Mouse (Mus musculus): ENCODE measurements around the gene Ezh1. TPM values are rescaled to one million over a fixed set of nuclear protein-coding genes. Genes with fewer than 3 reads are reported as not detected.

Gene Ezh1
- polyA plus RNA-seq, 1 experiment from 2014 or later = 20.4 TPM

DNA sequence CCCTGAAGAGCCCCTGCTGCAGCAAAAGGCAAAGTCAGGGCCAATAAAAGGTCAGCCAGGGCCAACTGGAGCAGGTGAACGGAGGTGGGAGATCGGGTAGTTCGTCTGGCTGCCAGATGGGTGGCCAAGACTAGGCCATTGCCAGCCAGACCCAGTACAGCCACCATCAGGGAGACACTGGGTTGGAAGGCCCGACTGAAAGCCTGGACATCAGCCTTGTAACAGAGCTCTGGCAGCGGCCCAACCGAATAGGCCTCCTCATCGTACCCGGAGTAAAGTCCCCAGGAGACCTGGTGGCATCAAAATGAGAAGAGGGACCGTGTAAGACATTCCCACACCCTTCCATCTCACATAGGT is 51.9 kb downstream of the Ezh1 start:
- no peaks in the 10 kb centered on the region for H3K9me3 ChIP-seq
- H3K4me1 ChIP-seq (replicated peaks) = peaks cover 82% of the 10 kb centered on the region
- no peak for ATAC-seq (ENCODE audit: low FRiP score)
- H3K27ac ChIP-seq = peak overlapping the region; percentile 71
- H3K36me3 ChIP-seq = no peaks in the 10 kb centered on the region
- peak overlapping the region; percentile 59 for H3K4me2 ChIP-seq
- H3K27me3 ChIP-seq = peaks cover 66% of the 10 kb centered on the region
- WGBS = 21% methylated on average over 9 of the region's 9 CpGs
- H3K9ac ChIP-seq = peak overlapping the region; percentile 73
- peak overlapping the region; percentile 32 for H3K4me3 ChIP-seq

DNA sequence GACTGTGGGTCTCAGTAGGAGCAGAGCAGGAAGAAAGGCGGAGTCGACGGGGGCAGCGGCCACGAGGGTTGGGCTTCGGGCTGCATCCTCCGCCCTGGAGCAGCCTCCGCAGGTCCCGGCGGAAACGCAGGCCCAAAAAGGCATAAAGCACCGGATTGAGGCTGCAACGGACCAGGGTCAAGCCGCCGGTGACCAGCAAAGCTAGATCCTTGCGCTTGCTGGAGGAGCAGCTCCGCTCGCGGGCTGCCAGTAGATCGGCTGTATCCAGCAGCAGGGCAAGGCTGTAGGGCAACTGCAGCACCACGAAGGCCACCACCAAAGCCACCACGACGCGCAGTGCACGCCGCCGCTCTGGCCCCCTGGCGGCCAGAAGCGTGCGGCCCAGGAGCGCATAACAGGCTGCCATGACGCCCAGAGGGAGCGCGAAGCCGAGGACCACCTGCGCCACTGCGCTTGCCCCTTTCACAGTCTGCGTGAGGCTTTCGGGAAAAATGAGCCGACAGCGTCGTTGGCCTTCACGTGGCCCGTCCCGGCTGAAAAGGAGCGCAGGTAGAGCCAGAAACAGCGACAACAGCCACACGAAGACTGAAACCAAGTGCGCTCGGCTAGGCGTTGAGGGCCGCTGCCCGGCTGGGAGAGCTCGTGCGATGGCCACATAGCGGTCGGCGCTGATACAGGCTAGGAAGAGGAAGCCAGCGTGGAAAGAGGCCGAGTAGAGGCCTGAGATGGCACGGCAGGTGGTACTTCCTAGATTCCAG is 52.5 kb downstream of the Ezh1 start:
- Histone ChIP-seq H3K4me3 (peak overlapping the region; percentile 32), H3K4me2 (peak overlapping the region; percentile 59), H3K27ac (peak overlapping the region; percentile 71), H3K9ac (peak overlapping the region; percentile 73), H3K9me3 (no peaks in the 10 kb centered on the region), H3K27me3 (peaks cover 66% of the 10 kb centered on the region), H3K36me3 (no peaks in the 10 kb centered on the region), H3K4me1 (replicated peaks) (peaks cover 87% of the 10 kb centered on the region)
- ATAC-seq (ENCODE audit: low FRiP score) = peak; percentile 33
- WGBS = under 1% methylated on average over 61 of the region's 61 CpGs

DNA sequence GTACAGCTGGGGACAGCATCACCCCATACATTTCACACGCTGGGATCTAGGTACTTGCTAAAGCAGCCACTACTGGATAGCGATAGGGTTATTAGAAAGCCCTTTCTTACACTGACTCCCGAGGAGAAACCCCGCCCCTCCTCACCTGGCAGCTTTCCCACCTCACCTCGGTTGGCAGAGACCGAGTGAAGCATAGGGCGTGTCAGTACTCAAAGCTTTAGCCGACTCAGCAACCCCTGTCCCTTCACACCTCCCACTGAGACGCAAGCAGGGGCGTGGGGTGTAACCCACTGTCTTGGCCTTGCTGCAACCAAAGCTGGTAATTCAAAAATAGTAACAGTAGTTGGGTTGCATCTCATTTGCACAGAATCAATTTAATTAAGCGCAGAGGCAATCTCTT is 53.2 kb downstream of the Ezh1 start:
- Histone ChIP-seq H3K9ac (peak overlapping the region; percentile 73; the same call in 1 of the 2 replicates), H3K9me3 (no peaks in the 10 kb centered on the region), H3K27ac (no peak overlapping the region), H3K4me1 (replicated peaks) (peaks cover 88% of the 10 kb centered on the region), H3K27me3 (peaks cover 66% of the 10 kb centered on the region), H3K4me3 (peak overlapping the region; percentile 32), H3K4me2 (peak overlapping the region; percentile 59), H3K36me3 (no peaks in the 10 kb centered on the region)
- no peak for ATAC-seq (ENCODE audit: low FRiP score)
- WGBS = 4% methylated on average over 11 of the region's 11 CpGs

DNA sequence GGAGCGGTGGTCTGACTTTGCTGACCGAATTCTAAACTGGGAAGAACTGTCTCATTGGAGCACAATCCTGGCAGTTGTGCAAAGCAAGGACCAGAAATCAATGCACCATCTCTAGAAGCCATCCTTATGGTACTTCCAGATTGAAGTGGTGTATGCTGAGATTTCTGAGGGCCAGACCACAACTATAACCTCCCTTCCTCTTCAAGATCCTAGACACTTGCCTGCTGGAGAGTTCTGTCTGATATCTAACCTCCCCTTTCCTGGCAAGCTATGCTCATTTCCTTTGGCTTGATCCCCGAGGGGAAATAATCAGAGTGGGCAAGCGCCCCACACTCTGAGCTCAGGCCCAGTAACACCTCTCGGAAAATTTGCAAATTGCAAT is 53.8 kb downstream of the Ezh1 start:
- ATAC-seq (ENCODE audit: low FRiP score) = no peak

DNA sequence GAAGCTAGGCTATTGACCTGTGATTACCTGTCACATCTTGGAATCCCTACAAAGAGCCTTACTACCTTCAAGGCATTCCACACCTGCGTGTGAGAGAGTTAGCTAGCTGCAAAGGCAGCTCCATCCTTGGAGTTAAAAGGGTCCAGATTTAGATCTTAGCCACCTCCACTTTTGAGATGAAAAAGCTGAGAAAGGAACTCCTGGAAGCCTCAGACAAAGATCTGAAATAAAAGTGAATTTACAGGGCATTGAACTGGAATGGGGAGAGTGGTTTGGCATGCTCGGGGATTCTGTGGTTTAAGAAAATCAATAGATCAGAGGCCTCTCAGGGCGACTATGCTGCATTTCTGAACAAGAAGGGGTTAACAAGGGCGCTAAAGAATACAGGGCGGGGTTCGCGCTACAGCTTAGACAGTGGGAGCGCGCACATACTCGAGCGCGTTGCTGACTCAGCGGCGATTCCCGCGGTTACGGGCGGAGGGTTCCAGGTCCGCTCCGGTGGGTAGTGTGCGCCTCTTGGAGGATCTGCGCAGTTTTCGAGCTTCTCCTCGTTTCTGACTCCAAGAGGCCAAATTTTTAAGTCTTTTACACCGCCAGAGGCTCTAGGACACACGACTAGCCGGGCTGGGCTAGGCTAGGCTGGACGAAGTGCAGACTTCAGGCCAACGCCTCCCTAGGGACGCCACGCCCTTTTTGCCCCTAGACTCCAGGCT is 54.4 kb downstream of the Ezh1 start:
- peaks cover 66% of the 10 kb centered on the region for H3K27me3 ChIP-seq

More for the DNA sequence above, 53.8 kb downstream of the Ezh1 start:
- H3K4me2 ChIP-seq = peak overlapping the region; percentile 83
- peak overlapping the region; percentile 49 for H3K4me3 ChIP-seq
- peaks cover 6% of the 10 kb centered on the region for H3K36me3 ChIP-seq
- H3K9me3 ChIP-seq = no peaks in the 10 kb centered on the region
- peaks cover 83% of the 10 kb centered on the region for H3K4me1 ChIP-seq (replicated peaks)
- peaks cover 66% of the 10 kb centered on the region for H3K27me3 ChIP-seq
- WGBS = 20% methylated on average over 5 of the region's 5 CpGs
- peak overlapping the region; percentile 89 for H3K27ac ChIP-seq
- H3K9ac ChIP-seq = peak overlapping the region; percentile 69

DNA sequence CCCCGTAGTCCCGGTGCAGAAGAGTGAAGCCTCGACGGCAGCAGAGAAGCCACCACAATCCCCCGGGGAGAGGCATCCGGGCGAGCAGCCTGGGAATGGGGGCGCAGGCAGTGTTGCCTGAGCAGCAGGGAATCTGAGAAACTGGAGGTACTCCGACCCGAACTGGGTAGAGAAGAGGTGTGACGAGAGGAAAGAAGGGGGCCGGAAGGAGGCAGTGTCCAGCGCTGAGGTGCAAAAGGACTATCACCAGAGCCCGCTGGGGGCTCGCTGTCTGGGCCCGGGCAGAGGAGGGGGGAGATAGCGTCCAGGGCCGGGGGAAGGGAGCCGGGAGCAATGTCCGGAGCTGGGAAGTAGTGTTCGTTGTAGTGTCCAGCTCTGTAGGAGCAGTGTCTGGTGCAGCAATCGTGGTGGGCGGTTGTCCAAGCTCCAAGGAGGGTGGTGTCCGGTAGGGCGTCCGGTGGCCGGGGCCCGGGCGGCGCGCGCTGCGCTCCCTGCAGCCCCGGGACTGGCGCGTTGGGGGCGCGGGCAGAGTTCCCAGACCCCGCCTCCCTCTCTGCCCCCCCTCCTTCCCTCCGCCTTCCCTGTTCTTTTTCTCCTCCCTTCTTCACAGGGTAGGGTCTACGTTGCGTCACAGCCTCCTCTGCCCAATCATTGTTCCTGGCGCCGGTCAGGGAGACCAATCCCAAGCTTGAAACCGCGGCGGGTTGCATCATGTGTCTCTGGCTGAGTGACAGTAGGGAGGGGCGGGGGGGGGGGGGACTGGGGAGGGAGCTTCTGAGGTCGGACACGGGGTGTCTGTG is 55.3 kb downstream of the Ezh1 start, which contains the start of gene Plekhh3:
Gene Plekhh3, minus strand, starts transcription at position 541 of the 800 bp plus-strand sequence.
- Histone ChIP-seq H3K4me1 (replicated peaks) (peaks cover 71% of the 10 kb centered on the region), H3K4me2 (peak within 1 kb of the TSS; percentile 91), H3K4me3 (peak within 1 kb of the TSS; percentile 76), H3K9me3 (no peaks in the 10 kb centered on the region), H3K27ac (peak within 1 kb of the TSS; percentile 89), H3K27me3 (peaks cover 69% of the 10 kb centered on the region), H3K36me3 (peaks cover 21% of the 10 kb centered on the region), H3K9ac (peak within 1 kb of the TSS; percentile 83)
- WGBS = under 1% methylated on average over 40 of the region's 50 CpGs
- ATAC-seq (ENCODE audit: low FRiP score) = peak; percentile 96

More for the DNA sequence above, 54.4 kb downstream of the Ezh1 start:
- Histone ChIP-seq H3K9ac (peak overlapping the region; percentile 69), H3K4me3 (peak overlapping the region; percentile 49), H3K9me3 (no peaks in the 10 kb centered on the region), H3K36me3 (peaks cover 12% of the 10 kb centered on the region), H3K27ac (peak overlapping the region; percentile 89), H3K4me1 (replicated peaks) (peaks cover 77% of the 10 kb centered on the region), H3K4me2 (peak overlapping the region; percentile 83)
- WGBS = under 1% methylated on average over 31 of the region's 31 CpGs
- peak; percentile 46 for ATAC-seq (ENCODE audit: low FRiP score)

DNA sequence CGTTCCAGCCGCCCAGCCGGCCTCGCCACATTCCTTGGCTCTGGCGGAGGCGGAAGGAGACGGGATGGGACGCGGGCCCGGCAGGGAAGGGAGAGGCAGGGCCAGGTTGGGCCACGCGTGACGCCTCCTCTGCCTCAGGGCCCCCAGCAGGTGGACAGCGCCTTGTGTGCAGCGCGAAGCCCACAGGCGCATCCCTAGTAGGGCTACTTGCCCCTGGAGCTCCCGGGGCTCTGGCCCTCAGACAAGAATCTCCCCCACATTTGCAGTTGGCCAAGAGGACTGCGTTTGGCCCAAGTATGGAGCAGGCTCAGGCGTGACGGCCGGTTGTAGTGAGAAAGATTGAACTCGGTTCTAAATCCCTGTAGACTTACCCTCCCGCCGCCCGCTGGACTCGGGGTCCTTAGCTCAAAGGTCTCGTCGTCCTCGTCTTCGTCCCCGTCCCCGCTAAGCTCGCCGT is 55.9 kb downstream of the Ezh1 start, which contains the start of gene Cntnap1:
Gene Cntnap1, plus strand, starts transcription at position 170 of the 457 bp plus-strand sequence.
- WGBS = under 1% methylated on average over 35 of the region's 35 CpGs
- peak within 1 kb of the TSS; percentile 91 for H3K4me2 ChIP-seq
- peak within 1 kb of the TSS; percentile 83 for H3K9ac ChIP-seq
- peak within 1 kb of the TSS; percentile 76 for H3K4me3 ChIP-seq
- H3K27me3 ChIP-seq = peaks cover 72% of the 10 kb centered on the region
- no peaks in the 10 kb centered on the region for H3K9me3 ChIP-seq
- H3K4me1 ChIP-seq (replicated peaks) = peaks cover 67% of the 10 kb centered on the region
- peaks cover 24% of the 10 kb centered on the region for H3K36me3 ChIP-seq
- no peak for ATAC-seq (ENCODE audit: low FRiP score)
- peak within 1 kb of the TSS; percentile 87 for H3K27ac ChIP-seq

DNA sequence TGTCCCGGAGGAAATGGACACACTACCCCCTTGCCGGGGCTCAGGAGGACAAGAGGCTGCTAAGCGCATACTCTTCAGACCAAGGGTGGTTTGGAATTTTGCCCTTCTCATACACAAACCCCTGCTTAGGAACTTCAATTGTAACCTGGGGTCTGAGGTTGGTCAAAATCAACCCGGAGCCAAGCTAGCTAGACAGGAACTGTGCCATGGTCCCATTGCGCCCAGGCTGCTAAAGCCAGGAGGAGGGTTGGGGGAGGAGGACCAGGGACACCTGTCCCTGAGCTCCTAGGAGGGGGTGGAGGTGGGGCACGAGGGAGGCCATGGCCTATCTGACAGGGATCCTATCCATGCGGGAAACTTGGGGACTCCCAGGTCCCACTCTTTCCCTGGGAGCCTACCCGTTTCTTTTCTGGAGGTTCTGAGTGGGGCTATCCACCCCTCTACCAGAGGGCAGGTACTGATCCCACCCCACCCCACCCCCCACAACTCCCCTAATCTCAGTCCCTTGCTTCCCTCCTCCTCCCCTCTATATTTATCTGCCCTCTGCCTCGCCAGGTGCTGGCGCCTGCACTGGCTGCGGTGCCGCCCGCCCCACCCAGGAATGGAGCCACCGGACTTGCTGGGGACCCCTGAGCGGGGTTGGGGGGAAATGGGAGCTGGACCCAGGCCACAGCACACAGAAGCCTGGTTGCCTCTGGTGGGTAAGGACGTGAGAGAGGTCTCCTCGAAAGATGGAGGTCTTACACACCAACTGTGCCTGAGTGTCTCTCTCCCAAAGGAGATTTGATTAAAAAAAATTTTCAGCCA is 56.8 kb downstream of the Ezh1 start:
- Histone ChIP-seq H3K4me1 (replicated peaks) (peaks cover 63% of the 10 kb centered on the region), H3K9me3 (no peaks in the 10 kb centered on the region), H3K4me2 (peak overlapping the region; percentile 91), H3K36me3 (peaks cover 31% of the 10 kb centered on the region), H3K27me3 (peaks cover 72% of the 10 kb centered on the region), H3K27ac (no peak overlapping the region), H3K4me3 (peak overlapping the region; percentile 76), H3K9ac (peak overlapping the region; percentile 83)
- 14% methylated on average over 17 of the region's 17 CpGs for WGBS
- no peak for ATAC-seq (ENCODE audit: low FRiP score)

DNA sequence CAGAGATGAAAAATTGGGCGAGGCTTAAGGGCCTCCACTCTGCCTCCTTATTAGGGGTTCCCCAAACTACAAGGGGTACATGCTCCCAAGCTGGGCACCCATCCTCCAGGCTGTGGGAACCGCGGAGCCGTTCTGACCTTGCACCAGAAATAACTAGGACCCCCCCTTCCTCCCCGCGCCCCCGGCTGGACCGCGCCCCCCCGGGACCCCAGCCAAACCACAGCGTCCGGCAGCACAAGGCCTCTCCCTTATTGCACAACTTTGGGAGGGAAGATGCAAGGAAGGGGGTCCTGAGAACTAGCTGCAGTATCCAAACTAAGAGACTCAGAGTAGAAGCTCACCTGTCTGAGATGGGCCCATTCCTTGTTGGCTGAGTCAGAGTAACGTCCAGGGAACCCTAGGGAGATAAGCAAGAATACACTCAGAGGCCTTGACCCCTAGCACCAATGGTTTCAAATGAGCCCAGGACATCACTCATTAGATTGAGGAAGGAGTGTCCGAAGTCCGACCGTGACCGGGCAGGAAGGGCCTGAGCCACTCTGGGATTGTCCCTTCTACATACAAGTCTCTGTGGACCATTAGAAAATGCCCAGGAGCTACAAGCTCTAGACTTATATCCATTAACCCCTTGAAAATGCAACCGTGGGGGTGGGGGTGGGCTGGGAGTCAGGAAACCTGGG is 57.8 kb downstream of the Ezh1 start:
- no peak for ATAC-seq (ENCODE audit: low FRiP score)
- Histone ChIP-seq H3K9ac (no peak overlapping the region), H3K4me3 (peak overlapping the region; percentile 76), H3K9me3 (no peaks in the 10 kb centered on the region), H3K4me2 (peak overlapping the region; percentile 91), H3K36me3 (peaks cover 40% of the 10 kb centered on the region), H3K27me3 (peaks cover 77% of the 10 kb centered on the region), H3K27ac (no peak overlapping the region), H3K4me1 (replicated peaks) (peaks cover 59% of the 10 kb centered on the region)
- WGBS = 58% methylated on average over 18 of the region's 18 CpGs

DNA sequence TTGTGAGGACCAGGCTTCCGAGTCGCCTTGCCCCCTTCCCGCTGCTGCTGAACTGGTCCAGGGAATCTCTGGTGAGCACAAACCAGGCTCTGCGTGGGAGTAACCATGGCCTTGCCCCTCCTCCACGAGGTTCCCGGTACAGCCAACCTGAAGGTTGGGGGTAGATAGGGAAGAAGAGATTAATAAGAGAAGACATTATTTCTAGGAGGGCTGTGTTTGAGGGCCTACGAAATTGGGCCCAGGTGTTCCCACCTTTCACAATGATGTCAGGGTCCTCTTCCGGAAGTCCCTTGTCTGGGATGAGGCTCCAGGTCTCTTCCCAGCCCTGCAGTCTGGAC is 58.3 kb downstream of the Ezh1 start:
- H3K9me3 ChIP-seq = no peaks in the 10 kb centered on the region
- H3K27ac ChIP-seq = no peak overlapping the region
- H3K36me3 ChIP-seq = peaks cover 45% of the 10 kb centered on the region
- WGBS = 46% methylated on average over 8 of the region's 8 CpGs
- no peak for ATAC-seq (ENCODE audit: low FRiP score)
- H3K27me3 ChIP-seq = peaks cover 77% of the 10 kb centered on the region
- no peak overlapping the region for H3K4me3 ChIP-seq
- peaks cover 54% of the 10 kb centered on the region for H3K4me1 ChIP-seq (replicated peaks)
- H3K9ac ChIP-seq = no peak overlapping the region
- no peak overlapping the region for H3K4me2 ChIP-seq

Data from hindbrain, embryonic 13.5 days (tissue).